Mouse (Mus musculus) testis, postnatal 14 days (tissue): ENCODE measurements around the gene Ndufa11.

Experiments
- DNase-seq: peaks from one replicate; pipeline ENCODE4 v3.0.0; 2021; ENCODE audit warnings: low spot score

Gene Ndufa11

GRCm38 (mm10) chr17:56717363-56718058 lies at the start of gene Ndufa11, which contains the start of gene Vmac:
Gene Ndufa11 (plus strand): TSS chr17:56717767.
Gene Vmac (minus strand): TSS chr17:56718022.
- peak; percentile 91 for DNase-seq

GRCm38 (mm10) chr17:56668384-56669144 lies 49.0 kb upstream of the Ndufa11 start:
- peak; percentile 75 for DNase-seq

- no peak for DNase-seq
Observed at GRCm38 (mm10) chr17:56669766-56670165, 47.8 kb upstream of the Ndufa11 start.

GRCm38 (mm10) chr17:56672941-56673646 lies 44.5 kb upstream of the Ndufa11 start, which contains the start of gene Ranbp3:
Gene Ranbp3 (plus strand): TSS chr17:56673294.
- DNase-seq = peak; percentile 100

- peak; percentile 73 for DNase-seq
Observed at GRCm38 (mm10) chr17:56673647-56674416, 43.7 kb upstream of the Ndufa11 start.

GRCm38 (mm10) chr17:56681791-56682190 lies 35.8 kb upstream of the Ndufa11 start:
- DNase-seq = no peak

GRCm38 (mm10) chr17:56682880-56683279 lies 34.7 kb upstream of the Ndufa11 start:
- DNase-seq = no peak

- DNase-seq = no peak
Observed at GRCm38 (mm10) chr17:56683546-56684140, 33.9 kb upstream of the Ndufa11 start.

GRCm38 (mm10) chr17:56684649-56685048 lies 32.9 kb upstream of the Ndufa11 start:
- no peak for DNase-seq

- no peak for DNase-seq
Observed at GRCm38 (mm10) chr17:56686801-56687200, 30.8 kb upstream of the Ndufa11 start.

GRCm38 (mm10) chr17:56688045-56688444 lies 29.5 kb upstream of the Ndufa11 start:
- DNase-seq = no peak

- no peak for DNase-seq
Observed at GRCm38 (mm10) chr17:56688689-56689088, 28.9 kb upstream of the Ndufa11 start.

GRCm38 (mm10) chr17:56693395-56693794 lies 24.2 kb upstream of the Ndufa11 start:
- no peak for DNase-seq

- DNase-seq = no peak
Observed at GRCm38 (mm10) chr17:56693851-56694310, 23.7 kb upstream of the Ndufa11 start.

GRCm38 (mm10) chr17:56700451-56700850 lies 17.1 kb upstream of the Ndufa11 start:
- DNase-seq = no peak

GRCm38 (mm10) chr17:56703038-56703437 lies 14.5 kb upstream of the Ndufa11 start:
- DNase-seq = peak; percentile 74

GRCm38 (mm10) chr17:56706515-56706914 lies 11.1 kb upstream of the Ndufa11 start:
- DNase-seq = no peak

- DNase-seq = no peak
Observed at GRCm38 (mm10) chr17:56708692-56709091, 8.9 kb upstream of the Ndufa11 start.

- DNase-seq = no peak
Observed at GRCm38 (mm10) chr17:56709708-56710107, 7.9 kb upstream of the Ndufa11 start.

GRCm38 (mm10) chr17:56715360-56715759 lies 2.2 kb upstream of the Ndufa11 start:
- no peak for DNase-seq
